Mouse (Mus musculus): ENCODE results near the gene Zscan5b. TPM values are rescaled to one million over a fixed set of nuclear protein-coding genes. Genes with fewer than 3 reads are reported as not detected.

Zscan5b gene
- polyA plus RNA-seq, 1 experiment: not detected

DNA sequence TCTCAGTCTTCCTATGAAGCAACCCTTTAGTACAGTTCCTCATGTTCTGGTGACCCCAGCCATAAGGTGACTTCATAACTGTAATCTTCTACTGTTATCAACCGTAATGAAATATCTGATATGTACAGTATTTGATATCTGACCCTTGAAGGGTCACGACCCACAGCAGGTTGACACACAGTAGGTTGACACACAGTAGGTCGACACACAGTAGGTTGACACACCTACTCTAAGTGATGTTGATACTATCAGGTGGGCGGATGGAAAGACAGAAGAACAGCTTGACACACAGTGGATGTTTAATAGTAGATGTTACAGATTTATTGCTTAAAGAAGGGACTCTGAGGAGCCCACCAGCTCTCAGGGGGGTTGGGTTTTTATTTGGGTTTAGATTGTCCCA lies 40.9 kb downstream of the Zscan5b start:
- H3K4me3 ChIP-seq (ENCODE audit: insufficient read depth, low read length): no peak overlapping the region
- TF ChIP-seq POLR2A (IDR thresholded peaks at IDR 0.05; ENCODE audit: borderline replicate concordance, low read depth, low read length) (no peak), CTCF (IDR thresholded peaks at IDR 0.05; ENCODE audit: low read depth, low read length) (no peak)
- H3K4me1 ChIP-seq (ENCODE audit: control insufficient read depth, insufficient read depth, low read length): no peaks in the 10 kb centered on the region
- H3K27ac ChIP-seq (ENCODE audit: insufficient read depth, low read depth, low read length): no peak overlapping the region

DNA sequence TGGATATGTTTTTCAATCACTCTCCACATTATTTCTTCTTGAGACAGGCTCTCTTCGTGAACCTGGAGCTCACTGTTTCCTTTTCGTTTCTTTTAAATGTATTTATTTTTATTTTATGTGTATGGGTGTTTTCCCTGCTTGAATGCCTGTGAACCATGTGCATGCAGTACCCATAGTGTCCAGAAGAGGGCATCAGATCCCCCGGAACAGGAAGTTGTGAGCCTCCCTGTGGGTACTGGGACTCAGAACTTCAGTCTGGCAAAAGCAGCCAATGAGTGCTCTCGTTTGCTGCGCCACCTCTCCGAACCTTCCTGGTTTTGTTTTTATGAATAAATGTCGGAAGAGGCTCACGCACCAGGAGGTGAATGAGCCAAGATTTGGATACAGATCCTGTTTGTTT lies 43.6 kb downstream of the Zscan5b start:
- Histone ChIP-seq H3K4me3 (ENCODE audit: insufficient read depth, low read length) (no peak overlapping the region), H3K4me1 (ENCODE audit: control insufficient read depth, insufficient read depth, low read length) (no peaks in the 10 kb centered on the region), H3K27ac (ENCODE audit: insufficient read depth, low read depth, low read length) (no peak overlapping the region)
- TF ChIP-seq POLR2A (IDR thresholded peaks at IDR 0.05; ENCODE audit: borderline replicate concordance, low read depth, low read length) (no peak), CTCF (IDR thresholded peaks at IDR 0.05; ENCODE audit: low read depth, low read length) (peak; percentile 40)

DNA sequence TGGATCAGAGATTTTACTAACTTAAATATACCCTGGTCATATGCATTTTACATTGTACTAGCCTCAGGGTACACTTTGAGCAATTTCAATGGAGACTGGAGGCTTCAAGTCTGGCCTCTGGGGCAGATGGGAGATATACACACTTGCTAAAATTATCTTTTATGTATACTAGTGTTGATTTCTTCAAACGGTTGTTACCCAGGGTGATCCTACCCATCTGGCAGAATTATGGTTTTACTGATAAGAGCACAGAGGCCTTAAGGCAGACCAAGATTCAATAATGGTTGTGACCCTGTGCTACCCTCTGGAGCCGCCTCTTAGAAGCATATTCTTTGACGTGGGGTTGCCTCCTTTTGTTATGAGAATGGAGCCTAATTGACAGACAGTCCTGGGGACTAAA lies 55.8 kb downstream of the Zscan5b start:
- Histone ChIP-seq H3K4me3 (ENCODE audit: insufficient read depth, low read length) (no peak overlapping the region), H3K27ac (ENCODE audit: insufficient read depth, low read depth, low read length) (no peak overlapping the region), H3K4me1 (ENCODE audit: control insufficient read depth, insufficient read depth, low read length) (no peaks in the 10 kb centered on the region)
- no peak for TF ChIP-seq POLR2A (IDR thresholded peaks at IDR 0.05; ENCODE audit: borderline replicate concordance, low read depth, low read length)
- TF ChIP-seq CTCF (IDR thresholded peaks at IDR 0.05; ENCODE audit: low read depth, low read length): no peak

- H3K27ac ChIP-seq (ENCODE audit: insufficient read depth, low read depth, low read length): peak overlapping the region; percentile 31; the same call in 1 of the 2 replicates
- H3K4me1 ChIP-seq (ENCODE audit: control insufficient read depth, insufficient read depth, low read length): peaks cover 16% of the 10 kb centered on the region
- peak overlapping the region; percentile 72 for H3K4me3 ChIP-seq (ENCODE audit: insufficient read depth, low read length)
- TF ChIP-seq POLR2A (IDR thresholded peaks at IDR 0.05; ENCODE audit: borderline replicate concordance, low read depth, low read length): no peak
- TF ChIP-seq CTCF (IDR thresholded peaks at IDR 0.05; ENCODE audit: low read depth, low read length): no peak
These were observed 60.7 kb downstream of the Zscan5b start for GRCm38 (mm10) chr7:6282749-6283148.

DNA sequence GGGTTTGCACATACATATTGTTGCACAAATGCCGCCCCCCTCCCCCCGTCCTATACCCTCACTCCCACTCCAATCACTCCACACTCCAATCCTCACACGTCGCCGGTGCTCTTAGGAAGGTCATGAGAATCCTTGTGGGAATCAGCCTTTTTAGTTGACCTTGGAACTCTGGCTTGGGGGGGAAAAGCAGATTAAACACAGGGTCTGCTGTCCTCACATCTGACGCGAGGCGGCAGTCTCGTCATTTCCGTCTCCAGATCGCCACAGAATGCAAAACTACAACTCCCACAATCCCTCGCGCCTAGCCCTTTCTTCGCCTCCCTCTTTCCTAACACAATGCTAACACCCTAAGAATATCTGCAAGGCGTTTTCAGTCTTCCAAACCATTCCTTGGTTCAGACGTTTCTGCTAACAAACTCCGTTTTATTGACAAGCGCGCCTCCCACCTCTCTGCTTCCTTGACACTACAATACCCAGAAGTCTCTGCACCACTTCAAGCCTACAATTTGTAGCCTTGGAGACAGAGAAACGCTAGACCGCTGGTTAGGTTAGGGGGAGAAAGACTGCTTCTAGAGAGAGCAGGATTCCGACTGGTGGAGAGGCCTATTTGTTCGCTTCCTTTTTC lies 61.5 kb downstream of the Zscan5b start:
- no peak; the same call in 1 of the 2 replicates for TF ChIP-seq CTCF (IDR thresholded peaks at IDR 0.05; ENCODE audit: low read depth, low read length)
- no peak for TF ChIP-seq POLR2A (IDR thresholded peaks at IDR 0.05; ENCODE audit: borderline replicate concordance, low read depth, low read length)
- H3K27ac ChIP-seq (ENCODE audit: insufficient read depth, low read depth, low read length): peak overlapping the region; percentile 77
- peaks cover 18% of the 10 kb centered on the region for H3K4me1 ChIP-seq (ENCODE audit: control insufficient read depth, insufficient read depth, low read length)
- peak overlapping the region; percentile 72 for H3K4me3 ChIP-seq (ENCODE audit: insufficient read depth, low read length)

DNA sequence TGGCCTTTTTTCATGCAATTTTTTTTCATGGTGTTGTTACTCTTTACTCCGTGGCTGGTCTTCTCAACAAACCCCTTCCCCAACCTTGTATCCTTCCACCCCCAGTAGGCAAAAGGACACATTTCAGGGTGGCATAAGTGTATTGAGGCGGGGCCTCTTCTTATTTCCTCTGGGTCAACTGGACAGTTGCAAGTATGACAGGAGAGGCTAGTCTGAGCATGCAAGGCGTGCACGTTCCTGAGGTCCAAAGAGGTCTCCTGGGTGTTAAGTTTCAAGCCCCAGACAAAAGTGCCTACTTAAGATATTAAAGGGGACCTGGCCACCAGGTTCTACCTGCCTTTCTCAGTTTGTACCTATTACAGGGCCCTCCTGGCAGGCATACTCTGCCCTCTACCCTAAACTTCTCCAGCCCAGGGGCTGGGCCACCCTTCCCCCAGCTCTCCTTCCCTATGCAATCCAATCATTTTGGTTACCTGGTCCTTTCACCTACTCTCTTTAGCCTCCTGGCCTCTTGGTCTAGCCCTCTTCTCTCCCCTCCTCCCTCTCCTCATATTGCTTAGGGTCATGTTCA lies 62.4 kb downstream of the Zscan5b start:
- no peak overlapping the region for H3K27ac ChIP-seq (ENCODE audit: insufficient read depth, low read depth, low read length)
- TF ChIP-seq POLR2A (IDR thresholded peaks at IDR 0.05; ENCODE audit: borderline replicate concordance, low read depth, low read length) (no peak), CTCF (IDR thresholded peaks at IDR 0.05; ENCODE audit: low read depth, low read length) (no peak)
- peaks cover 18% of the 10 kb centered on the region for H3K4me1 ChIP-seq (ENCODE audit: control insufficient read depth, insufficient read depth, low read length)
- H3K4me3 ChIP-seq (ENCODE audit: insufficient read depth, low read length): no peak overlapping the region

- Histone ChIP-seq H3K4me3 (ENCODE audit: insufficient read depth, low read length) (peak overlapping the region; percentile 60), H3K27ac (ENCODE audit: insufficient read depth, low read depth, low read length) (peak overlapping the region; percentile 59), H3K4me1 (ENCODE audit: control insufficient read depth, insufficient read depth, low read length) (peaks cover 21% of the 10 kb centered on the region)
- TF ChIP-seq CTCF (IDR thresholded peaks at IDR 0.05; ENCODE audit: low read depth, low read length): no peak
These were observed 63.3 kb downstream of the Zscan5b start for GRCm38 (mm10) chr7:6285366-6285765.

- TF ChIP-seq POLR2A (IDR thresholded peaks at IDR 0.05; ENCODE audit: borderline replicate concordance, low read depth, low read length) (no peak), CTCF (IDR thresholded peaks at IDR 0.05; ENCODE audit: low read depth, low read length) (no peak)
- Histone ChIP-seq H3K27ac (ENCODE audit: insufficient read depth, low read depth, low read length) (peak within 1 kb of the TSS; percentile 59), H3K4me1 (ENCODE audit: control insufficient read depth, insufficient read depth, low read length) (peaks cover 26% of the 10 kb centered on the region), H3K4me3 (ENCODE audit: insufficient read depth, low read length) (peak within 1 kb of the TSS; percentile 60)
These were observed 64.0 kb downstream of the Zscan5b start, which contains the start of gene Zfp667 for GRCm38 (mm10) chr7:6285842-6286705. Zfp667 (plus strand) TSS chr7:6286579.

GRCm38 (mm10) chr7:6286921-6287531 lies 64.9 kb downstream of the Zscan5b start:
- peak overlapping the region; percentile 60 for H3K4me3 ChIP-seq (ENCODE audit: insufficient read depth, low read length)
- H3K27ac ChIP-seq (ENCODE audit: insufficient read depth, low read depth, low read length): no peak overlapping the region
- H3K4me1 ChIP-seq (ENCODE audit: control insufficient read depth, insufficient read depth, low read length): peaks cover 26% of the 10 kb centered on the region
- TF ChIP-seq POLR2A (IDR thresholded peaks at IDR 0.05; ENCODE audit: borderline replicate concordance, low read depth, low read length) (no peak), CTCF (IDR thresholded peaks at IDR 0.05; ENCODE audit: low read depth, low read length) (no peak)

Other genes with a start within 250 kb of the Zscan5b start
- gene Vmn1r65, start 211.3 kb upstream of the Zscan5b start, polyA plus RNA-seq (2012; ENCODE audit: insufficient read depth, insufficient read length, missing spikeins): not detected in 2 replicates
- gene Nlrp4c, start 177.1 kb upstream of the Zscan5b start, polyA plus RNA-seq (2012; ENCODE audit: insufficient read depth, insufficient read length, missing spikeins): not detected in 2 replicates
- 22.8 and 25.1 TPM in 2 replicates for gene Zfp787, start 66.3 kb upstream of the Zscan5b start, polyA plus RNA-seq (2012; ENCODE audit: insufficient read depth, insufficient read length, missing spikeins)
- 21.8 and 24.2 TPM in 2 replicates for gene Zfp444, start 50.1 kb upstream of the Zscan5b start, polyA plus RNA-seq (2012; ENCODE audit: insufficient read depth, insufficient read length, missing spikeins)
- not detected in 2 replicates for gene Galp, start 25.2 kb upstream of the Zscan5b start, polyA plus RNA-seq (2012; ENCODE audit: insufficient read depth, insufficient read length, missing spikeins)
- gene Epp13, start 30.4 kb downstream of the Zscan5b start, polyA plus RNA-seq (2012; ENCODE audit: insufficient read depth, insufficient read length, missing spikeins): not detected in 2 replicates
- 2.0 and 2.9 TPM in 2 replicates for gene Zfp667, start 64.3 kb downstream of the Zscan5b start, polyA plus RNA-seq (2012; ENCODE audit: insufficient read depth, insufficient read length, missing spikeins)
- 3.2 and 3.9 TPM in 2 replicates for gene Zfp583, start 109.0 kb downstream of the Zscan5b start, polyA plus RNA-seq (2012; ENCODE audit: insufficient read depth, insufficient read length, missing spikeins)
- gene Gm3854, start 121.5 kb downstream of the Zscan5b start, polyA plus RNA-seq (2012; ENCODE audit: insufficient read depth, insufficient read length, missing spikeins): 0.31 TPM in 1 of 2 replicates, not detected in the other
- gene Zfp78, start 141.0 kb downstream of the Zscan5b start, polyA plus RNA-seq (2012; ENCODE audit: insufficient read depth, insufficient read length, missing spikeins): 2.5 and 2.7 TPM in 2 replicates
- 8.7 and 9.5 TPM in 2 replicates for gene Zfp28, start 161.0 kb downstream of the Zscan5b start, polyA plus RNA-seq (2012; ENCODE audit: insufficient read depth, insufficient read length, missing spikeins)
- 0.25 TPM in 1 of 2 replicates, not detected in the other for gene Smim17, start 176.4 kb downstream of the Zscan5b start, polyA plus RNA-seq (2012; ENCODE audit: insufficient read depth, insufficient read length, missing spikeins)
- 0.17 TPM in 1 of 2 replicates, not detected in the other for gene Gm20715, start 188.0 kb downstream of the Zscan5b start, polyA plus RNA-seq (2012; ENCODE audit: insufficient read depth, insufficient read length, missing spikeins)
- gene Olfr1344, start 216.4 kb downstream of the Zscan5b start, polyA plus RNA-seq (2012; ENCODE audit: insufficient read depth, insufficient read length, missing spikeins): not detected in 2 replicates
- 0.11 TPM in 1 of 2 replicates, not detected in the other for gene Olfr1336, start 233.9 kb downstream of the Zscan5b start, polyA plus RNA-seq (2012; ENCODE audit: insufficient read depth, insufficient read length, missing spikeins)
- gene Olfr1346, start 244.8 kb downstream of the Zscan5b start, polyA plus RNA-seq (2012; ENCODE audit: insufficient read depth, insufficient read length, missing spikeins): not detected in 2 replicates